Mouse (Mus musculus): ENCODE measurements at regions not wholly inside any gene's neighbourhood (a gene's known extent, or its start where the extent isn't known, plus 50 kb on each side); places are given as distances from the start of the nearest gene placed in this dataset.

- no peak for DNase-seq
Observed at GRCm38 (mm10) chr4:33799110-33799509, 125.3 kb upstream of the Cnr1 start.

- no peak for DNase-seq
Observed at GRCm38 (mm10) chr4:33799831-33800230, 124.6 kb upstream of the Cnr1 start.

GRCm38 (mm10) chr4:33812338-33812737 is 112.1 kb upstream of the Cnr1 start:
- no peak for DNase-seq

- peak; percentile 26 for DNase-seq
Observed at GRCm38 (mm10) chr4:33823850-33824249, 100.5 kb upstream of the Cnr1 start.

- no peak for DNase-seq
Observed at GRCm38 (mm10) chr4:33833134-33833533, 91.3 kb upstream of the Cnr1 start.

GRCm38 (mm10) chr4:33838436-33838835 is 86.0 kb upstream of the Cnr1 start:
- no peak for DNase-seq

GRCm38 (mm10) chr4:33840119-33840518 is 84.3 kb upstream of the Cnr1 start:
- no peak for DNase-seq

GRCm38 (mm10) chr4:33845611-33846395 is 78.6 kb upstream of the Cnr1 start:
- peak; percentile 29 for DNase-seq

- DNase-seq = no peak
Observed at GRCm38 (mm10) chr4:33850249-33850648, 74.1 kb upstream of the Cnr1 start.

GRCm38 (mm10) chr4:33852294-33852693 is 72.1 kb upstream of the Cnr1 start:
- DNase-seq = no peak

- no peak for DNase-seq
Observed at GRCm38 (mm10) chr4:33855112-33855511, 69.3 kb upstream of the Cnr1 start.

GRCm38 (mm10) chr4:33867126-33867525 is 57.3 kb upstream of the Cnr1 start:
- DNase-seq = no peak

- DNase-seq = no peak
Observed at GRCm38 (mm10) chr4:33869317-33869716, 55.1 kb upstream of the Cnr1 start.
